Mouse (Mus musculus): Measurements from ENCODE around the gene Cast. TPM values are rescaled to one million over a fixed set of nuclear protein-coding genes. Genes with fewer than 3 reads are reported as not detected.
A peak's percentile ranks its signal among the peaks of the same experiment; 100 is the strongest.

The Cast gene
- 34.9 and 40.6 TPM in 2 replicates for total RNA-seq (2014; fragmentation: Nextera tagmentation)
- 56.7 and 57.6 TPM in 2 replicates for total RNA-seq (2017)
- polyA plus RNA-seq (2012), result 2.8 and 3.2 TPM in 2 replicates

DNA sequence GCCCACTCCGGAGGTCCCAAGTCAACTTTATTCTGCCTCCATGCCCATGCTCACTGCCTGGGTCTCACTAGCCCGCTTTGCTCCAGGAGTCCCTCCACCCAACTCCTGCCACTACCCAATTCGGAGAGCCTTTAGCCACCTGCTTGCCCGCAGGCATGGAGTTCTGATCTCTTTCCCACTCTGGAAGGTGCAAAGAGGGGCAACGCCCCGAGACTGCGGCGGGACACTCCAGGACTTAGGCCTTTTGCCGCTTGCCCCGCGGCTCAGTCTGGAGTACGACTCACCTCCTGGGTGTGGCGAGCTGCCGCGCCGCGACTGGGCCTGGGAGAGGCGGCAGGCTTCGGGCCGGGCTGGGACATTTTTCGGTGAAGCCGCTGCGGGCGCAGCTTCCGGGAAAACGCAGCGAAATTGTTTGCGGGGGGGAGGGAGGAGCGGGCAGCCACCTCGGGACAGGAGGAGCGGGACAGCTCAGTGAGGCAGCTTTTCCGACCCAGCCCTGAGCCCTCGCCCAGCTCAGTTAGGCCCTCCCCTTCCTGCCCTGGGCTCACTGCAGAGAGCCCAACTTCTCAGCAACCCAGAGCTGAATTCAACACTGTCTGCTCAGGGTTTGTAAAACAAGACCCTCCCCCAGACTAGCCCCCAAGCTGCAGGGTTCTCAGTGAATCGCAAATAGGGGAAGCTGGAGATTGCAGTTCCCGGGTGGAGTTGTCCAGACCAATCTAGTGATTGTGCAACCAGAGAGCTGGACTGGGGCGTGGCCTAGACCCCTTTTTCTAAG, at the start of gene Cast:
TSS of gene Cast (minus strand) at position 659 of the 778 bp plus-strand sequence.
- Histone ChIP-seq H3K36me3 (replicated peaks) (no peaks in the 10 kb centered on the region), H3K4me3 (ENCODE audit: low read depth, low read length) (peak within 1 kb of the TSS; percentile 71), H3K4me1 (ENCODE audit: insufficient read depth, low read depth, low read length) (peaks cover 18% of the 10 kb centered on the region), H3K27me3 (ENCODE audit: insufficient read depth, low read length) (peaks cover 17% of the 10 kb centered on the region), H3K9me3 (replicated peaks) (no peaks in the 10 kb centered on the region)
- DNase-seq (ENCODE audit: low spot score) (peak; percentile 13), ATAC-seq (ENCODE audit: extremely low read depth, insufficient number of reproducible peaks, low FRiP score, poor library complexity, severe bottlenecking) (peak; percentile 58)
- TF ChIP-seq POLR2AphosphoS5 (IDR thresholded peaks at IDR 0.05; ENCODE audit: insufficient replicate concordance, low read depth, low read length) (no peak), CTCF (IDR thresholded peaks at IDR 0.05; ENCODE audit: low read depth, low read length) (no peak), GATA1 (IDR thresholded peaks at IDR 0.05; ENCODE audit: borderline replicate concordance, low read length) (no peak), TAL1 (conservative IDR thresholded peaks at IDR 0.05; ENCODE audit: low read depth, low read length) (no peak), GATA2 (IDR thresholded peaks at IDR 0.05; ENCODE audit: borderline replicate concordance, low read depth, low read length) (no peak)

DNA sequence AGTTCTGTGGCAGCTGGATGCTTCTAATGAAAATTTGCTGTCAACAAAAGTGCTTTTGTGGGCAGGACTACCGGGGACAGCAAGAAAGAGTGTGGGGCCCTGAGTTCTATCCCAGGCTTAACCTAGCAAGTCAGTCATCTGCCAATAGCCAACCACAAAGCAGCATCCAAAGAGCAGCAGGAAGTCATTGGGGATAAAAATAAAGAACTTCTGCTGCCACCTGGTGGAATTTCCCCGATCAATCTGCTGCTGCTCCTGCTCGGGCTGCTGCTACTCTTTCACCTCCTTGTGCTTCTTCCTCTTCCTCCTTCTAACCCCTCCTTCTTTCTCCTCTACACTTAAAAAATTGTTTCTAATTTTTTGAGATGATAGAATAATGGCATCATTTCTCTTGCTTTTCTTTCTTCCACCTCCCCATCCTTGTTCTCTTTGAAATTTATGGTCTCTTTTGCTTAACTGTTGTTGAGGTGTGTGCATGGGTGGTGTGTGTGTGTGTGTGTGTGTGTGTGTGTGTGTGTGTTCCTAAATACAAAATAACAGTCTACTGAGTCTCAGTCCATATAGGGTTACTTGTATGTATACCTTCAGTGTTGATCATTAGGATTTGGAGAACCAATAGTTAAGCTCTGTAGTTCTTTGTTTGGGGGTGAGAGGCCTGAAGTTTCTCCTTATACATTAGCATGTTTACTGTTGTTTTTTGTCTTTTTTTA, 45.9 kb upstream of the Cast start:
- Histone ChIP-seq H3K9me3 (replicated peaks) (no peaks in the 10 kb centered on the region), H3K36me3 (replicated peaks) (no peaks in the 10 kb centered on the region), H3K4me3 (ENCODE audit: low read depth, low read length) (no peak overlapping the region), H3K4me1 (ENCODE audit: insufficient read depth, low read depth, low read length) (peaks cover 3% of the 10 kb centered on the region; the same call in 1 of the 2 replicates), H3K27me3 (ENCODE audit: insufficient read depth, low read length) (no peaks in the 10 kb centered on the region; the same call in 1 of the 2 replicates)
- peak; percentile 27 for DNase-seq (ENCODE audit: low spot score)
- TF ChIP-seq TAL1 (conservative IDR thresholded peaks at IDR 0.05; ENCODE audit: low read depth, low read length) (no peak), POLR2AphosphoS5 (IDR thresholded peaks at IDR 0.05; ENCODE audit: insufficient replicate concordance, low read depth, low read length) (no peak), CTCF (IDR thresholded peaks at IDR 0.05; ENCODE audit: low read depth, low read length) (no peak), GATA2 (IDR thresholded peaks at IDR 0.05; ENCODE audit: borderline replicate concordance, low read depth, low read length) (no peak), GATA1 (IDR thresholded peaks at IDR 0.05; ENCODE audit: borderline replicate concordance, low read length) (no peak)
- peak; percentile 88 for ATAC-seq (ENCODE audit: extremely low read depth, insufficient number of reproducible peaks, low FRiP score, poor library complexity, severe bottlenecking)

DNA sequence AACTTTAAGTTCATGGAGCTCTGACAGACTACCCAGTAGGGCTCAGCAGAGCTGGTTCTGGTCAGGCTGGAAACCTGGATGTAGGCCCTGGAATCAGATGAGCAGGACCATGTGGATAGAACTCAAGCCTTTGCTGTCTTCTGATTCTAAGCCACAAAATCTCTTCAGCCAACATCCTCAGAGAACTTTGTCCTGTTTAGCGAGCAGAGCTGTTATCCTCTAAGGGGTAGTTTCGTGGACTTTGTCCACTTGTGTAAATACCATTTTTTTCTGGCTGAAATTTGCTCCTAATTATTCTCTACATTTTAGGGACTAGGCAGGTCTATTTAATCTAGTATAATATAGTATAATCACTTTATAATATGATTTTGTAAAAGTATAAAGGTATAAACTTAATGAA, 42.2 kb upstream of the Cast start:
- ATAC-seq (ENCODE audit: extremely low read depth, insufficient number of reproducible peaks, low FRiP score, poor library complexity, severe bottlenecking) (no peak), DNase-seq (ENCODE audit: low spot score) (no peak)
- Histone ChIP-seq H3K36me3 (replicated peaks) (no peaks in the 10 kb centered on the region), H3K9me3 (replicated peaks) (no peaks in the 10 kb centered on the region), H3K4me1 (ENCODE audit: insufficient read depth, low read depth, low read length) (peaks cover 3% of the 10 kb centered on the region; the same call in 1 of the 2 replicates), H3K27me3 (ENCODE audit: insufficient read depth, low read length) (no peaks in the 10 kb centered on the region), H3K4me3 (ENCODE audit: low read depth, low read length) (no peak overlapping the region)
- TF ChIP-seq GATA1 (IDR thresholded peaks at IDR 0.05; ENCODE audit: borderline replicate concordance, low read length) (no peak), CTCF (IDR thresholded peaks at IDR 0.05; ENCODE audit: low read depth, low read length) (no peak), GATA2 (IDR thresholded peaks at IDR 0.05; ENCODE audit: borderline replicate concordance, low read depth, low read length) (no peak), TAL1 (conservative IDR thresholded peaks at IDR 0.05; ENCODE audit: low read depth, low read length) (no peak), POLR2AphosphoS5 (IDR thresholded peaks at IDR 0.05; ENCODE audit: insufficient replicate concordance, low read depth, low read length) (no peak)

DNA sequence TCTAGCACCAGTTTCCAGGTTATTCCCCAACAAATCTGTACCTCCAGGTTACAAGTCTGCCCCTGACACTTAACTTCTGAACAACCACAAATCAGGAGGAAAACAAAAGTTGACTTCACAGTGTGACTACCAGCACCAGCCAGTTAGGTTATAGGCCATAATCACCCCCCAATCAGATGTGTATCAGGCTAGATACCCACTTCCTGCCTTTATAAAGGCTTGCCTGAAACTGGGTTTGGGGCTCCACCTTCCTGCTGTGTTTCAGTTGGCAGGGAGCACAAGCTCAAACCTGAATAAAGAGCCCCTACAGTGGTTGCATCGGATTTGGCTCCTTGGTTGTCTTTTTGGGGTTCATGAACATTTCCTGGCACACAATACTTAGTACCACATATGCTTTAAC, 37.3 kb upstream of the Cast start:
- H3K4me1 ChIP-seq (ENCODE audit: insufficient read depth, low read depth, low read length), result no peaks in the 10 kb centered on the region
- TF ChIP-seq TAL1 (conservative IDR thresholded peaks at IDR 0.05; ENCODE audit: low read depth, low read length) (no peak), GATA2 (IDR thresholded peaks at IDR 0.05; ENCODE audit: borderline replicate concordance, low read depth, low read length) (no peak), CTCF (IDR thresholded peaks at IDR 0.05; ENCODE audit: low read depth, low read length) (no peak), GATA1 (IDR thresholded peaks at IDR 0.05; ENCODE audit: borderline replicate concordance, low read length) (no peak), POLR2AphosphoS5 (IDR thresholded peaks at IDR 0.05; ENCODE audit: insufficient replicate concordance, low read depth, low read length) (no peak)
- no peaks in the 10 kb centered on the region for H3K9me3 ChIP-seq (replicated peaks)
- DNase-seq (ENCODE audit: low spot score) (no peak), ATAC-seq (ENCODE audit: extremely low read depth, insufficient number of reproducible peaks, low FRiP score, poor library complexity, severe bottlenecking) (no peak)
- no peak overlapping the region for H3K4me3 ChIP-seq (ENCODE audit: low read depth, low read length)
- no peaks in the 10 kb centered on the region for H3K36me3 ChIP-seq (replicated peaks)
- no peaks in the 10 kb centered on the region for H3K27me3 ChIP-seq (ENCODE audit: insufficient read depth, low read length)

DNA sequence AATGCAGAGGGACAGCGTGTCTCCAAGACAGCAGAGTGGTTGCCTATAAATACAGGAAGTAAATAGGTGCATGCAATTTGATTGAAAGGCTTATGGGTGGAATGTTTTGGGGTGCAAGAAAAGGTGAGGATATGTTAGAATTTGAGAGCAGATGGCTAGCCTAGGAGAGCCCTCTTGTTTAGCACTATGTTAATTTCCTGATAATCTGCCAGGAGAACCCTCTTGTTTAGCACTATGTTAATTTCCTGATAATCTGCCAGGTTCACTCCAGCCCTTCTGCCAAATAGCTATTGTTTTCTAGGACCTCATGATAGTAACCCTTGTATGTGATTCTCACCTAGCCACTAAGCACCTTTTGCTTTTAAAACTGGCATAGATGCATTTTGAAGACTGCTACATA, 25.9 kb upstream of the Cast start:
- Histone ChIP-seq H3K9me3 (replicated peaks) (no peaks in the 10 kb centered on the region), H3K36me3 (replicated peaks) (no peaks in the 10 kb centered on the region), H3K4me3 (ENCODE audit: low read depth, low read length) (no peak overlapping the region), H3K4me1 (ENCODE audit: insufficient read depth, low read depth, low read length) (no peaks in the 10 kb centered on the region), H3K27me3 (ENCODE audit: insufficient read depth, low read length) (0 out of 2 replicates have a peak, but pooled peaks cover 3% of the 10 kb centered on the region)
- TF ChIP-seq POLR2AphosphoS5 (IDR thresholded peaks at IDR 0.05; ENCODE audit: insufficient replicate concordance, low read depth, low read length) (no peak), GATA1 (IDR thresholded peaks at IDR 0.05; ENCODE audit: borderline replicate concordance, low read length) (no peak), TAL1 (conservative IDR thresholded peaks at IDR 0.05; ENCODE audit: low read depth, low read length) (no peak), GATA2 (IDR thresholded peaks at IDR 0.05; ENCODE audit: borderline replicate concordance, low read depth, low read length) (no peak), CTCF (IDR thresholded peaks at IDR 0.05; ENCODE audit: low read depth, low read length) (no peak)
- ATAC-seq (ENCODE audit: extremely low read depth, insufficient number of reproducible peaks, low FRiP score, poor library complexity, severe bottlenecking), result no peak
- no peak for DNase-seq (ENCODE audit: low spot score)

DNA sequence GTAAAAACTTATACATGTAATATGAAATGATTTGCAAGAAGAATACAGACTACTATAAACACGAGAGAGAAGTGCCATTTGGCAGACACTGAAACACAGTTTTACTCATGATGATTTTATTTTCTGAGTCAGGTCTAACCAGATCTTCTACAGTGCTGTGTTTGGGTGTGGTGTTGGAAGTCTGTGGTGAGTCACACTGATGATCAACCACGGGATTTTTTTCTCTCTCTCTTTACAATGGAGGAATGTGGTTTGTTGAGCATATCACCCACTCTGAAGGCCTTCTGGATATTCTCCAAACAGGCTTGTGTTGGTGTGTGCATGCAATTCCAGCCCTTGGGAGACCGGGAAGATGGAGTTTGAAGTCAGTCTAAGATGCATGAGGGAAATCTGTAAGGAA, 13.5 kb upstream of the Cast start:
- H3K27me3 ChIP-seq (ENCODE audit: insufficient read depth, low read length), result 0 out of 2 replicates have a peak, but pooled peaks cover 2% of the 10 kb centered on the region
- H3K4me3 ChIP-seq (ENCODE audit: low read depth, low read length), result no peak overlapping the region
- no peak for TF ChIP-seq TAL1 (conservative IDR thresholded peaks at IDR 0.05; ENCODE audit: low read depth, low read length)
- TF ChIP-seq CTCF (IDR thresholded peaks at IDR 0.05; ENCODE audit: low read depth, low read length), result no peak
- TF ChIP-seq POLR2AphosphoS5 (IDR thresholded peaks at IDR 0.05; ENCODE audit: insufficient replicate concordance, low read depth, low read length), result no peak
- no peak for TF ChIP-seq GATA2 (IDR thresholded peaks at IDR 0.05; ENCODE audit: borderline replicate concordance, low read depth, low read length)
- TF ChIP-seq GATA1 (IDR thresholded peaks at IDR 0.05; ENCODE audit: borderline replicate concordance, low read length), result no peak
- ATAC-seq (ENCODE audit: extremely low read depth, insufficient number of reproducible peaks, low FRiP score, poor library complexity, severe bottlenecking) (no peak), DNase-seq (ENCODE audit: low spot score) (no peak)
- H3K9me3 ChIP-seq (replicated peaks), result no peaks in the 10 kb centered on the region
- H3K36me3 ChIP-seq (replicated peaks), result no peaks in the 10 kb centered on the region
- no peaks in the 10 kb centered on the region for H3K4me1 ChIP-seq (ENCODE audit: insufficient read depth, low read depth, low read length)

Data from G1E (cell line).